Mouse (Mus musculus): ENCODE data around the gene Dlg2. TPM values are rescaled to one million over a fixed set of nuclear protein-coding genes. Genes with fewer than 3 reads are reported as not detected.

The Dlg2 gene
- polyA plus RNA-seq, 1 experiment from 2014 or later, result 3.8 TPM

- 58% methylated on average over 2 of the region's 2 CpGs for WGBS
- no peaks in the 10 kb centered on the region for H3K36me3 ChIP-seq
Measured at GRCm38 (mm10) chr7:91877804-91878203, 1401.3 kb downstream of the Dlg2 start.

GRCm38 (mm10) chr7:91886336-91886735 lies 1409.9 kb downstream of the Dlg2 start:
- Histone ChIP-seq H3K4me1 (no peaks in the 10 kb centered on the region), H3K27me3 (ENCODE audit: insufficient read depth, poor library complexity, severe bottlenecking) (no peaks in the 10 kb centered on the region), H3K9me3 (no peaks in the 10 kb centered on the region), H3K36me3 (no peaks in the 10 kb centered on the region), H3K27ac (no peak overlapping the region), H3K4me3 (no peak overlapping the region)
- whole genome bisulfite sequencing, result 61% methylated on average over 10 of the region's 10 CpGs
- no peak for DNase-seq (ENCODE audit: low spot score)

More at GRCm38 (mm10) chr7:91877804-91878203, 1401.3 kb downstream of the Dlg2 start:
- H3K27ac ChIP-seq, result no peak overlapping the region
- DNase-seq (ENCODE audit: low spot score), result no peak
- no peaks in the 10 kb centered on the region for H3K27me3 ChIP-seq (ENCODE audit: insufficient read depth, poor library complexity, severe bottlenecking)
- H3K4me1 ChIP-seq, result no peaks in the 10 kb centered on the region
- H3K9me3 ChIP-seq, result no peaks in the 10 kb centered on the region
- H3K4me3 ChIP-seq, result no peak overlapping the region

- H3K4me1 ChIP-seq, result no peaks in the 10 kb centered on the region
- no peak for DNase-seq (ENCODE audit: low spot score)
- H3K36me3 ChIP-seq, result no peaks in the 10 kb centered on the region
- H3K4me3 ChIP-seq, result no peak overlapping the region
- 85% methylated on average over 8 of the region's 8 CpGs for WGBS
- H3K27me3 ChIP-seq (ENCODE audit: insufficient read depth, poor library complexity, severe bottlenecking), result no peaks in the 10 kb centered on the region
- H3K9me3 ChIP-seq, result no peaks in the 10 kb centered on the region
- H3K27ac ChIP-seq, result no peak overlapping the region
Measured at GRCm38 (mm10) chr7:91893991-91894390, 1417.5 kb downstream of the Dlg2 start.

GRCm38 (mm10) chr7:91896935-91897334 lies 1420.5 kb downstream of the Dlg2 start:
- Histone ChIP-seq H3K27me3 (ENCODE audit: insufficient read depth, poor library complexity, severe bottlenecking) (no peaks in the 10 kb centered on the region), H3K9me3 (no peaks in the 10 kb centered on the region), H3K36me3 (no peaks in the 10 kb centered on the region), H3K4me3 (no peak overlapping the region), H3K4me1 (no peaks in the 10 kb centered on the region), H3K27ac (no peak overlapping the region)
- no peak for DNase-seq (ENCODE audit: low spot score)
- WGBS, result 20% methylated on average over 2 of the region's 2 CpGs

GRCm38 (mm10) chr7:91897509-91897908 lies 1421.0 kb downstream of the Dlg2 start:
- WGBS, result 91% methylated on average over 2 of the region's 2 CpGs
- Histone ChIP-seq H3K4me3 (no peak overlapping the region), H3K9me3 (no peaks in the 10 kb centered on the region), H3K27me3 (ENCODE audit: insufficient read depth, poor library complexity, severe bottlenecking) (no peaks in the 10 kb centered on the region), H3K36me3 (no peaks in the 10 kb centered on the region), H3K27ac (no peak overlapping the region), H3K4me1 (no peaks in the 10 kb centered on the region)
- no peak for DNase-seq (ENCODE audit: low spot score)

- Histone ChIP-seq H3K27me3 (ENCODE audit: insufficient read depth, poor library complexity, severe bottlenecking) (no peaks in the 10 kb centered on the region), H3K36me3 (no peaks in the 10 kb centered on the region), H3K9me3 (no peaks in the 10 kb centered on the region), H3K27ac (no peak overlapping the region), H3K4me3 (no peak overlapping the region), H3K4me1 (no peaks in the 10 kb centered on the region)
- 87% methylated on average over 2 of the region's 2 CpGs for WGBS
- no peak for DNase-seq (ENCODE audit: low spot score)
Measured at GRCm38 (mm10) chr7:91902503-91902902, 1426.0 kb downstream of the Dlg2 start.

- no peak for DNase-seq (ENCODE audit: low spot score)
- Histone ChIP-seq H3K4me3 (no peak overlapping the region), H3K27ac (no peak overlapping the region), H3K36me3 (no peaks in the 10 kb centered on the region), H3K4me1 (0 out of 2 replicates have a peak, but pooled peaks cover 4% of the 10 kb centered on the region), H3K27me3 (ENCODE audit: insufficient read depth, poor library complexity, severe bottlenecking) (no peaks in the 10 kb centered on the region), H3K9me3 (no peaks in the 10 kb centered on the region)
- 79% methylated on average over 3 of the region's 3 CpGs for WGBS
Measured at GRCm38 (mm10) chr7:91916809-91917208, 1440.3 kb downstream of the Dlg2 start.

GRCm38 (mm10) chr7:91919099-91919498 lies 1442.6 kb downstream of the Dlg2 start:
- Histone ChIP-seq H3K36me3 (no peaks in the 10 kb centered on the region), H3K27ac (no peak overlapping the region), H3K4me3 (no peak overlapping the region), H3K27me3 (ENCODE audit: insufficient read depth, poor library complexity, severe bottlenecking) (no peaks in the 10 kb centered on the region), H3K4me1 (no peaks in the 10 kb centered on the region), H3K9me3 (no peaks in the 10 kb centered on the region)
- no peak for DNase-seq (ENCODE audit: low spot score)
- 75% methylated on average over 3 of the region's 3 CpGs for WGBS

- Histone ChIP-seq H3K4me3 (no peak overlapping the region), H3K36me3 (no peaks in the 10 kb centered on the region), H3K27ac (no peak overlapping the region), H3K27me3 (ENCODE audit: insufficient read depth, poor library complexity, severe bottlenecking) (no peaks in the 10 kb centered on the region), H3K9me3 (no peaks in the 10 kb centered on the region), H3K4me1 (no peaks in the 10 kb centered on the region)
- WGBS, result 84% methylated on average over 3 of the region's 3 CpGs
- no peak for DNase-seq (ENCODE audit: low spot score)
Measured at GRCm38 (mm10) chr7:91919738-91920137, 1443.3 kb downstream of the Dlg2 start.

GRCm38 (mm10) chr7:91934881-91935597 lies 1458.6 kb downstream of the Dlg2 start:
- no peak overlapping the region for H3K27ac ChIP-seq
- H3K36me3 ChIP-seq, result no peaks in the 10 kb centered on the region
- WGBS, result 71% methylated on average over 12 of the region's 12 CpGs
- H3K4me3 ChIP-seq, result no peak overlapping the region
- H3K9me3 ChIP-seq, result no peaks in the 10 kb centered on the region
- no peaks in the 10 kb centered on the region for H3K4me1 ChIP-seq
- no peak for DNase-seq (ENCODE audit: low spot score)
- H3K27me3 ChIP-seq (ENCODE audit: insufficient read depth, poor library complexity, severe bottlenecking), result no peaks in the 10 kb centered on the region

- Histone ChIP-seq H3K36me3 (no peaks in the 10 kb centered on the region), H3K9me3 (no peaks in the 10 kb centered on the region), H3K4me3 (no peak overlapping the region), H3K27me3 (ENCODE audit: insufficient read depth, poor library complexity, severe bottlenecking) (no peaks in the 10 kb centered on the region), H3K27ac (no peak overlapping the region), H3K4me1 (no peaks in the 10 kb centered on the region)
- 76% methylated on average over 2 of the region's 2 CpGs for WGBS
- no peak for DNase-seq (ENCODE audit: low spot score)
Measured at GRCm38 (mm10) chr7:91936193-91936592, 1459.7 kb downstream of the Dlg2 start.

GRCm38 (mm10) chr7:91943224-91943623 lies 1466.8 kb downstream of the Dlg2 start:
- 70% methylated on average over 1 of the region's 1 CpGs for WGBS
- H3K36me3 ChIP-seq, result no peaks in the 10 kb centered on the region
- H3K4me3 ChIP-seq, result no peak overlapping the region
- H3K9me3 ChIP-seq, result no peaks in the 10 kb centered on the region
- H3K4me1 ChIP-seq, result no peaks in the 10 kb centered on the region
- DNase-seq (ENCODE audit: low spot score), result no peak
- no peak overlapping the region for H3K27ac ChIP-seq
- H3K27me3 ChIP-seq (ENCODE audit: insufficient read depth, poor library complexity, severe bottlenecking), result no peaks in the 10 kb centered on the region

GRCm38 (mm10) chr7:91955584-91955983 lies 1479.1 kb downstream of the Dlg2 start:
- H3K27ac ChIP-seq, result no peak overlapping the region
- H3K9me3 ChIP-seq, result no peaks in the 10 kb centered on the region
- DNase-seq (ENCODE audit: low spot score), result no peak
- 81% methylated on average over 1 of the region's 1 CpGs for WGBS
- no peaks in the 10 kb centered on the region for H3K27me3 ChIP-seq (ENCODE audit: insufficient read depth, poor library complexity, severe bottlenecking)
- no peak overlapping the region for H3K4me3 ChIP-seq
- no peaks in the 10 kb centered on the region for H3K36me3 ChIP-seq
- H3K4me1 ChIP-seq, result no peaks in the 10 kb centered on the region

GRCm38 (mm10) chr7:91962956-91963355 lies 1486.5 kb downstream of the Dlg2 start:
- no peak for DNase-seq (ENCODE audit: low spot score)
- H3K27me3 ChIP-seq (ENCODE audit: insufficient read depth, poor library complexity, severe bottlenecking), result no peaks in the 10 kb centered on the region
- no peaks in the 10 kb centered on the region for H3K36me3 ChIP-seq
- WGBS, result 86% methylated on average over 2 of the region's 2 CpGs
- no peaks in the 10 kb centered on the region for H3K4me1 ChIP-seq
- H3K4me3 ChIP-seq, result no peak overlapping the region
- H3K9me3 ChIP-seq, result no peaks in the 10 kb centered on the region
- no peak overlapping the region for H3K27ac ChIP-seq
